16 mouse cellular contexts compared by ENCODE assay signal in genomic region chr11:45854381-45854780, GRCm38 (mm10). TPM values are rescaled to one million over a fixed set of nuclear protein-coding genes. Genes with fewer than 3 reads are reported as not detected.
A peak's percentile ranks its signal among the peaks of the same experiment; 100 is the strongest.
DNase-seq lines count a peak whose midpoint lies in the region; ATAC-seq and TF ChIP-seq lines count a peak whose summit lies in the region.
"Had no signal": no experiment of that assay in that cellular context is flagged by ENCODE, and none has a peak within 500 bp of the region (broad histone marks: within the 10 kb centered on the region; RNA-seq: fewer than 3 reads in every experiment).

No protein-coding gene starts in this region.

- no peaks in the 10 kb centered on the region for H3K27me3 ChIP-seq in liver, adult 2 months (ENCODE audit: control insufficient read depth, insufficient read depth, low read length)
- no peaks in the 10 kb centered on the region for H3K27me3 ChIP-seq in liver, postnatal 0 days (ENCODE audit: insufficient read depth, low read length)
- H3K27me3 ChIP-seq: embryonic facial prominence, embryonic 15.5 days; forebrain, embryonic 15.5 days; midbrain, embryonic 15.5 days; neural tube, embryonic 12.5 days had no signal

- TF ChIP-seq EP300 in liver, postnatal 0 days (IDR thresholded peaks at IDR 0.05; ENCODE audit: low read depth): no peak

- peak; percentile 29 for DNase-seq in gastrocnemius, adult 2 months
- DNase-seq in gastrocnemius, postnatal 36 days: no peak
- peak; percentile 85 for DNase-seq in liver, adult 2 months (ENCODE audit: extremely low read depth, low read depth, low spot score)
- DNase-seq in liver: no peak
- no peak for DNase-seq in liver, postnatal 0 days
- DNase-seq in gastrocnemius, postnatal 10 days: no peak
- DNase-seq in urinary bladder, adult 18-20 months (ENCODE audit: low spot score in 2 of 2): no peak
- DNase-seq: lung, postnatal 14 days; right cerebral cortex, adult 18-20 months; thymus, postnatal 14 days had no signal

- H3K4me2 ChIP-seq in liver, postnatal 0 days (ENCODE audit: low read depth, low read length): peak overlapping the region; percentile 76
- H3K4me2 ChIP-seq: embryonic facial prominence, embryonic 15.5 days; forebrain, embryonic 15.5 days; midbrain, embryonic 15.5 days had no signal

- no peaks in the 10 kb centered on the region for H3K36me3 ChIP-seq in liver, adult 2 months (ENCODE audit: control insufficient read depth, insufficient read depth, low read length)
- H3K36me3 ChIP-seq in liver, postnatal 0 days (replicated peaks; ENCODE audit: insufficient read depth, low read length): peaks cover 23% of the 10 kb centered on the region
- H3K36me3 ChIP-seq: embryonic facial prominence, embryonic 15.5 days; forebrain, embryonic 15.5 days; midbrain, embryonic 15.5 days had no signal

- peaks cover 18% of the 10 kb centered on the region for H3K4me1 ChIP-seq in liver, adult 2 months (ENCODE audit: control insufficient read depth, insufficient read depth, low read length)
- peaks cover 8% of the 10 kb centered on the region for H3K4me1 ChIP-seq in bone marrow, adult 2 months (ENCODE audit: control insufficient read depth, insufficient read depth, low read length)
- peaks cover 58% of the 10 kb centered on the region for H3K4me1 ChIP-seq in liver, postnatal 0 days (ENCODE audit: insufficient read depth)

- 21% methylated on average over 7 of the region's 7 CpGs for WGBS in liver, adult 2 months
- 81% methylated on average over 7 of the region's 7 CpGs for WGBS in bone marrow, adult 2 months
- WGBS in liver, postnatal 0 days (ENCODE audit: insufficient replicate concordance): 52% methylated on average over 7 of the region's 7 CpGs

- H3K79me2 ChIP-seq in liver, adult 2 months (ENCODE audit: control insufficient read depth, insufficient read depth, low read length): peaks cover 26% of the 10 kb centered on the region; the same call in 1 of the 2 replicates

- peak overlapping the region; percentile 24 for H3K27ac ChIP-seq in gastrocnemius, adult 2 months
- H3K27ac ChIP-seq in liver, adult 2 months (replicated peaks; ENCODE audit: insufficient read depth, low read depth, low read length): no peak overlapping the region
- 0 out of 2 replicates have a peak overlapping the region, but pooled peaks have one; percentile 2 for H3K27ac ChIP-seq in bone marrow, adult 2 months (ENCODE audit: control insufficient read depth, insufficient read depth, low read depth, low read length, poor library complexity)
- peak overlapping the region; percentile 89 for H3K27ac ChIP-seq in liver, postnatal 0 days (ENCODE audit: low read depth)
- H3K27ac ChIP-seq: embryonic facial prominence, embryonic 15.5 days; forebrain, embryonic 15.5 days; hindbrain, embryonic 10.5 days; midbrain, embryonic 15.5 days; neural tube, embryonic 12.5 days had no signal

- H3K9me3 ChIP-seq in liver, postnatal 0 days (ENCODE audit: low read length): no peaks in the 10 kb centered on the region
- H3K9me3 ChIP-seq: embryonic facial prominence, embryonic 15.5 days; forebrain, embryonic 15.5 days; hindbrain, embryonic 10.5 days; midbrain, embryonic 15.5 days; neural tube, embryonic 12.5 days had no signal

- TF ChIP-seq POLR2A in liver, adult 2 months (IDR thresholded peaks at IDR 0.05; ENCODE audit: extremely low read depth, insufficient read depth, low read length): no peak
- no peak for TF ChIP-seq POLR2A in bone marrow, adult 2 months (IDR thresholded peaks at IDR 0.05; ENCODE audit: borderline replicate concordance, control insufficient read depth, low read depth, low read length)

- intact Hi-C loops in gastrocnemius, adult 2 months (cut with DNase I): no loop called here
- intact Hi-C loops in gastrocnemius, postnatal 36 days (cut with DNase I): no loop called here

- H3K9ac ChIP-seq in liver, adult 2 months (ENCODE audit: low read depth, low read length): no peak overlapping the region
- peak overlapping the region; percentile 56 for H3K9ac ChIP-seq in liver, postnatal 0 days (replicated peaks)
- H3K9ac ChIP-seq: embryonic facial prominence, embryonic 15.5 days; forebrain, embryonic 15.5 days; midbrain, embryonic 15.5 days; neural tube, embryonic 12.5 days had no signal

- ATAC-seq in liver, postnatal 0 days: no peak
- ATAC-seq: forebrain, embryonic 15.5 days; midbrain, embryonic 15.5 days had no signal

- no peak overlapping the region for H3K4me3 ChIP-seq in gastrocnemius, adult 2 months
- no peak overlapping the region for H3K4me3 ChIP-seq in liver, adult 2 months (ENCODE audit: insufficient read depth, low read depth, low read length)
- H3K4me3 ChIP-seq in bone marrow, adult 2 months (replicated peaks; ENCODE audit: control insufficient read depth, low read depth, low read length): no peak overlapping the region
- peak overlapping the region; percentile 96 for H3K4me3 ChIP-seq in liver, postnatal 0 days (ENCODE audit: low read depth, low read length)
- H3K4me3 ChIP-seq: embryonic facial prominence, embryonic 15.5 days; forebrain, embryonic 15.5 days; hindbrain, embryonic 10.5 days; midbrain, embryonic 15.5 days; neural tube, embryonic 12.5 days had no signal

- no peak for TF ChIP-seq CTCF in gastrocnemius, adult 2 months (IDR thresholded peaks at IDR 0.05)
- TF ChIP-seq CTCF in liver, adult 2 months (IDR thresholded peaks at IDR 0.05; ENCODE audit: low read depth, low read length): no peak
- TF ChIP-seq CTCF in bone marrow, adult 2 months (IDR thresholded peaks at IDR 0.05; ENCODE audit: control insufficient read depth, insufficient read depth, low read length): no peak
- TF ChIP-seq CTCF in liver, postnatal 0 days (IDR thresholded peaks at IDR 0.05; ENCODE audit: low read depth): no peak

RNA-seq across cellular contexts. Expression of gene Clint1, which starts 2.5 kb away (rescaled TPM):
- 10 to 100 TPM; 40.2 to 44.9 TPM for total RNA-seq in gastrocnemius, adult 2 months (2021)
- 10 to 100 TPM; 32.6 to 34.5 TPM for total RNA-seq in gastrocnemius, postnatal 36 days (2021)
- total RNA-seq in liver, adult 2 months (2014; rRNA removed): 22.5 and 26.0 TPM in 2 replicates
- 27.2 and 30.7 TPM in 2 replicates for polyA plus RNA-seq in liver, adult 2 months (2012; rRNA removed)
- polyA plus RNA-seq in bone marrow, adult 2 months (2011; ENCODE audit: insufficient read depth, insufficient read length, low replicate concordance, missing spikeins): 23.7 and 25.6 TPM in 2 replicates
- polyA plus RNA-seq in liver, postnatal 0 days (2015; fragmentation: Nextera tagmentation; extraction: Ambion mirVana): 33.6 and 37.3 TPM in 2 replicates
- 10 to 100 TPM; 44.9 to 51.3 TPM for total RNA-seq in gastrocnemius, postnatal 10 days (2021)

Comparison
In these comparisons a context has a peak if more than half of its experiments do, and no peak if none do; other contexts are left out.
1. DNase-seq: peak in gastrocnemius, adult 2 months (single experiment) and liver, adult 2 months (single experiment); none in gastrocnemius, postnatal 36 days (0 of 2), liver (single experiment), liver, postnatal 0 days (single experiment), gastrocnemius, postnatal 10 days (single experiment) and urinary bladder, adult 18-20 months (0 of 2).